Mouse (Mus musculus): ENCODE measurements around the gene Nectin1. TPM values are rescaled to one million over a fixed set of nuclear protein-coding genes. Genes with fewer than 3 reads are reported as not detected.

Gene Nectin1
- polyA plus RNA-seq, 1 experiment from 2014 or later: 4.9 TPM

DNA sequence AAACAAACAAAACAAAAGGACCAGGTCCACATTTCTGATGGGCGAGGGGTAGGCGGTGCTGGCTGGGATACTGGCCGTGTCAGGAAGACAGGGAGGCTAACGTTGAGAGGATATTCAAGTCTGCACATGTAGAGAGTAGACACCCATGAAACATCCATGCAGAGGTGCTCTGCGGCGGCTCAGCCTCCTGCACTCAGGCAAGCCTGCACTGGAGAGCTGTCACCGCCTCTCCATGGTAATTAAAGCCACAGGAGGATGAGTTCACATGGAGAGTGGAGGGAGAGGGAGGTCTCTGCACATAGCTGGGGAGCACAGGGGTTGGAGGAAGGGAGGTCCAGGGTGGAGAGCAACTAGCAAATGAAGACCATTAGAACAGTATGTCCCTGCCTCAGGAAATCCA lies 107.4 kb downstream of the Nectin1 start:
- Histone ChIP-seq H3K27me3 (peaks cover 14% of the 10 kb centered on the region; the same call in 1 of the 2 replicates), H3K4me3 (replicated peaks) (no peak overlapping the region), H3K4me1 (no peaks in the 10 kb centered on the region), H3K27ac (no peak overlapping the region), H3K9me3 (replicated peaks) (no peaks in the 10 kb centered on the region), H3K4me2 (no peak overlapping the region), H3K9ac (no peak overlapping the region), H3K36me3 (no peaks in the 10 kb centered on the region)
- WGBS: 70% methylated on average over 7 of the region's 7 CpGs
- ATAC-seq (replicated peaks; ENCODE audit: low FRiP score): no peak

DNA sequence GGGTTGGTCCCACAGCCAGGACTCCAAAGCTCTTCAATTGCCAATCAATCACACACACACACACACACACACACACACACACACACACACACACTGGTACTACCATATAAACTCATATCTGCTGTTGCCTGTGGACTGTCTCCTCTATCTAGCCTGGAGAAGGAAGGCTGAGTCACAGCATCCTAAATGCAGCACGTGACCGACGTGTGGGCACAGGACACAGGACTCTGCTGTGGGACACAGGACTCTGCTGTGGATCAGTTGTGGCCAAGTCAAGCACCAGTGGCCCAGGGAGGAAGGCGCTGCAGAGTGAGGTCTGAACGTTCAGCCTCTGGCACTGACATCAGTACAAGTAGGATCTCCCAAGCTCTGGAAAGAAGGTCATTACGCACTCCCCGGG lies 112.1 kb downstream of the Nectin1 start:
- H3K4me1 ChIP-seq: 0 out of 2 replicates have a peak, but pooled peaks cover 5% of the 10 kb centered on the region
- no peak overlapping the region for H3K27ac ChIP-seq
- H3K27me3 ChIP-seq: peaks cover 18% of the 10 kb centered on the region
- H3K9ac ChIP-seq: no peak overlapping the region
- H3K4me3 ChIP-seq (replicated peaks): no peak overlapping the region
- WGBS: 83% methylated on average over 7 of the region's 7 CpGs
- no peaks in the 10 kb centered on the region for H3K36me3 ChIP-seq
- H3K9me3 ChIP-seq (replicated peaks): no peaks in the 10 kb centered on the region
- ATAC-seq (replicated peaks; ENCODE audit: low FRiP score): no peak
- H3K4me2 ChIP-seq: no peak overlapping the region

Measured in kidney, embryonic 15.5 days (tissue).